Mouse (Mus musculus) lung, postnatal 0 days (tissue): ENCODE results near the gene Erg. TPM values are rescaled to one million over a fixed set of nuclear protein-coding genes. Genes with fewer than 3 reads are reported as not detected.

Experiments
- ATAC-seq: fragments of 200-750 bp; cut with Nextera tagmentation; 2 replicates; pipeline ENCODE4 v1.8.0; 2017; ENCODE audit warnings: moderate library complexity
- DNase-seq: peaks from one replicate; pipeline ENCODE4 v3.0.0-alpha.2; 2016; ENCODE audit warnings: low spot score
- H3K27ac ChIP-seq: fragments of 300-500 bp; sonication (generic); 2 replicates; pipeline ENCODE4 v1.5.1; 2014; ENCODE audit warnings: antibody characterized with exemption, mild to moderate bottlenecking, low read length, mixed read lengths
- H3K27me3 ChIP-seq: fragments of 300-500 bp; sonication (generic); replicated peaks from 2 replicates; pipeline ENCODE4 v1.6.1; 2014; ENCODE audit warnings: low read length, mixed read lengths; ENCODE audit not compliant: insufficient read depth
- H3K36me3 ChIP-seq: fragments of 300-500 bp; sonication (generic); 2 replicates; pipeline ENCODE4 v1.6.1; 2014; ENCODE audit warnings: low read length, mixed read lengths; ENCODE audit not compliant: insufficient read depth
- H3K4me1 ChIP-seq: fragments of 300-500 bp; sonication (generic); 2 replicates; pipeline ENCODE4 v1.6.1; 2014; ENCODE audit warnings: antibody characterized with exemption, low read depth, low read length, mixed read lengths; ENCODE audit not compliant: insufficient read depth
- H3K4me2 ChIP-seq: fragments of 300-500 bp; sonication (generic); replicated peaks from 2 replicates; pipeline ENCODE4 v1.6.1; 2014; ENCODE audit warnings: low read depth, mild to moderate bottlenecking, low read length, moderate library complexity, mixed read lengths
- H3K4me3 ChIP-seq: fragments of 300-500 bp; sonication (generic); 2 replicates; pipeline ENCODE4 v1.5.1; 2014; ENCODE audit warnings: low read depth, low read length
- H3K9ac ChIP-seq: fragments of 300-500 bp; sonication (generic); replicated peaks from 2 replicates; pipeline ENCODE4 v1.6.1; 2014; ENCODE audit warnings: low read depth, mild to moderate bottlenecking
- H3K9me3 ChIP-seq: fragments of 300-500 bp; sonication (generic); 2 replicates; pipeline ENCODE4 v1.6.1; 2016; ENCODE audit warnings: low read length, mixed read lengths
- CTCF ChIP-seq: IDR thresholded peaks from 2 replicates; pipeline ENCODE4 v1.5.1; 2016; ENCODE audit warnings: antibody characterized with exemption, mild to moderate bottlenecking
- EP300 ChIP-seq: IDR thresholded peaks from 2 replicates; pipeline ENCODE4 v1.6.1; 2016; ENCODE audit warnings: antibody characterized with exemption, mild to moderate bottlenecking, control low read depth
- WGBS: fragments of 180-500 bp; shearing (Covaris S2); extraction: QIAGEN DNeasy Blood & Tissue Kit; methylation state at CpG from one replicate; pipeline ENCODE4 v1.1.7; 2014; 5-methylcytosine and 5-hydroxymethylcytosine counted together
- polyA plus RNA-seq: library from polyadenylated mRNA; unstranded; fragments of >200 nt; fragmentation: Nextera tagmentation; extraction: Ambion mirVana; gene quantifications from 2 replicates; pipeline ENCODE4 v1.2.1, GENCODE M21; 2015

Erg gene
- polyA plus RNA-seq, 1 experiment from 2014 or later = 13.2 TPM

GRCm38 (mm10) chr16:95617720-95618119 is 31.3 kb upstream of the Erg start:
- Histone ChIP-seq H3K9me3 (no peaks in the 10 kb centered on the region), H3K4me3 (no peak overlapping the region), H3K27ac (no peak overlapping the region), H3K27me3 (no peaks in the 10 kb centered on the region), H3K4me1 (no peaks in the 10 kb centered on the region; the same call in 1 of the 2 replicates), H3K4me2 (no peak overlapping the region; the same call in 1 of the 2 replicates), H3K9ac (no peak overlapping the region), H3K36me3 (no peaks in the 10 kb centered on the region)
- 39% methylated on average over 6 of the region's 6 CpGs for WGBS
- no peak for DNase-seq
- TF ChIP-seq CTCF = no peak
- TF ChIP-seq EP300 = no peak
- ATAC-seq = no peak

GRCm38 (mm10) chr16:95615579-95615978 is 29.2 kb upstream of the Erg start:
- no peak for DNase-seq
- no peak for ATAC-seq
- H3K9ac ChIP-seq = no peak overlapping the region
- TF ChIP-seq CTCF = peak; percentile 82
- no peak for TF ChIP-seq EP300
- H3K4me1 ChIP-seq = no peaks in the 10 kb centered on the region; the same call in 1 of the 2 replicates
- H3K36me3 ChIP-seq = no peaks in the 10 kb centered on the region
- no peaks in the 10 kb centered on the region for H3K9me3 ChIP-seq
- no peak overlapping the region for H3K4me2 ChIP-seq
- WGBS = 41% methylated on average over 6 of the region's 6 CpGs
- H3K27ac ChIP-seq = no peak overlapping the region
- H3K4me3 ChIP-seq = no peak overlapping the region
- H3K27me3 ChIP-seq = no peaks in the 10 kb centered on the region

- Histone ChIP-seq H3K4me3 (no peak overlapping the region), H3K4me1 (no peaks in the 10 kb centered on the region; the same call in 1 of the 2 replicates), H3K27ac (no peak overlapping the region), H3K9me3 (no peaks in the 10 kb centered on the region), H3K27me3 (no peaks in the 10 kb centered on the region), H3K36me3 (no peaks in the 10 kb centered on the region), H3K9ac (no peak overlapping the region), H3K4me2 (no peak overlapping the region)
- TF ChIP-seq CTCF = peak; percentile 26; the same call in 1 of the 2 replicates
- TF ChIP-seq EP300 = no peak
- ATAC-seq (no peak), DNase-seq (no peak)
- WGBS = 99% methylated on average over 2 of the region's 2 CpGs
Measured at GRCm38 (mm10) chr16:95614482-95614881, 28.1 kb upstream of the Erg start.

GRCm38 (mm10) chr16:95611982-95612746 is 25.8 kb upstream of the Erg start:
- Histone ChIP-seq H3K27ac (no peak overlapping the region), H3K4me1 (no peaks in the 10 kb centered on the region), H3K36me3 (no peaks in the 10 kb centered on the region), H3K27me3 (no peaks in the 10 kb centered on the region), H3K9me3 (no peaks in the 10 kb centered on the region), H3K4me3 (no peak overlapping the region), H3K9ac (no peak overlapping the region), H3K4me2 (no peak overlapping the region)
- no peak for ATAC-seq
- TF ChIP-seq CTCF = no peak
- no peak for TF ChIP-seq EP300
- 59% methylated on average over 20 of the region's 20 CpGs for WGBS
- DNase-seq = peak; percentile 18

- ATAC-seq = peak; percentile 38; the same call in 1 of the 2 replicates
- WGBS = 68% methylated on average over 7 of the region's 7 CpGs
Measured at GRCm38 (mm10) chr16:95608624-95609023, 22.2 kb upstream of the Erg start.

GRCm38 (mm10) chr16:95605304-95605703 is 18.9 kb upstream of the Erg start:
- ATAC-seq = peak; percentile 50
- TF ChIP-seq EP300 = no peak
- peak; percentile 88 for TF ChIP-seq CTCF
- no peak overlapping the region for H3K9ac ChIP-seq
- no peaks in the 10 kb centered on the region for H3K36me3 ChIP-seq
- no peaks in the 10 kb centered on the region for H3K27me3 ChIP-seq
- peak; percentile 78 for DNase-seq
- 13% methylated on average over 7 of the region's 7 CpGs for WGBS
- no peaks in the 10 kb centered on the region for H3K4me1 ChIP-seq
- no peak overlapping the region for H3K4me2 ChIP-seq
- no peak overlapping the region for H3K4me3 ChIP-seq
- H3K9me3 ChIP-seq = no peaks in the 10 kb centered on the region
- H3K27ac ChIP-seq = no peak overlapping the region

More at GRCm38 (mm10) chr16:95608624-95609023, 22.2 kb upstream of the Erg start:
- Histone ChIP-seq H3K9ac (no peak overlapping the region), H3K27me3 (no peaks in the 10 kb centered on the region), H3K36me3 (no peaks in the 10 kb centered on the region), H3K27ac (no peak overlapping the region), H3K9me3 (no peaks in the 10 kb centered on the region), H3K4me2 (no peak overlapping the region), H3K4me3 (no peak overlapping the region), H3K4me1 (no peaks in the 10 kb centered on the region)
- peak; percentile 29 for DNase-seq
- TF ChIP-seq EP300 (no peak), CTCF (no peak)
